Mouse (Mus musculus) central nervous system, embryonic 18 days (tissue): Measurements from ENCODE around the gene Med21. TPM values are rescaled to one million over a fixed set of nuclear protein-coding genes. Genes with fewer than 3 reads are reported as not detected.

Source experiments
- polyA plus RNA-seq: library from polyadenylated mRNA; depleted of rRNA; stranded (reverse); fragments of >200 nt; gene quantifications from 2 replicates; pipeline ENCODE4 v1.2.3, GENCODE M21; 2012; rRNA removed

Gene Med21
- polyA plus RNA-seq: 82.2 and 90.9 TPM in 2 replicates

GRCm38 (mm10) chr6:146642276-146643183, at the start of gene Med21, which contains the start of gene Tm7sf3:
Med21 (plus strand) TSS chr6:146642547.
Tm7sf3 (minus strand) TSS chr6:146642824.

Other genes starting within 250 kb of the Med21 start
- 2.2 and 2.7 TPM in 2 replicates for gene Itpr2, start 140.3 kb upstream of the Med21 start, polyA plus RNA-seq
- gene Fgfr1op2, start 65.3 kb upstream of the Med21 start, polyA plus RNA-seq: 31.7 and 33.6 TPM in 2 replicates
- 56.2 and 56.4 TPM in 2 replicates for gene Ints13, start 64.7 kb upstream of the Med21 start, polyA plus RNA-seq
- 18.8 TPM in 2 replicates for gene Tm7sf3, start 277 bp downstream of the Med21 start, polyA plus RNA-seq
- 6.9 and 7.2 TPM in 2 replicates for gene Stk38l, start 82.4 kb downstream of the Med21 start, polyA plus RNA-seq
- 11.8 and 14.5 TPM in 2 replicates for gene Arntl2, start 153.5 kb downstream of the Med21 start, polyA plus RNA-seq
- gene Smco2, start 207.6 kb downstream of the Med21 start, polyA plus RNA-seq: not detected in 2 replicates
- gene Ppfibp1, start 245.9 kb downstream of the Med21 start, polyA plus RNA-seq: 25.2 and 25.8 TPM in 2 replicates